Mouse (Mus musculus) erythroblast, embryonic 14.5 days (primary cell): ENCODE measurements around the gene Nbas.

Experiments used
- GATA1 ChIP-seq: IDR thresholded peaks from 2 replicates; pipeline ENCODE4 v1.6.1; 2012; ENCODE audit warnings: low read length, inconsistent platforms, mixed read lengths
- TAL1 ChIP-seq: IDR thresholded peaks from 3 replicates; pipeline ENCODE4 v1.6.1; 2012; ENCODE audit warnings: low read length, inconsistent platforms, mixed read lengths

- TF ChIP-seq TAL1 (no peak), GATA1 (no peak)
Observed at GRCm38 (mm10) chr12:13268826-13269449, at the start of gene Nbas.
